Mouse (Mus musculus): ENCODE results near the gene Mief2. TPM values are rescaled to one million over a fixed set of nuclear protein-coding genes. Genes with fewer than 3 reads are reported as not detected.

Mief2 gene
- total and polyA plus RNA-seq, 3 experiments, result 13.4 to 14.6 TPM; not detected in 1

GRCm38 (mm10) chr11:60734206-60734605, 6.0 kb downstream of the Mief2 start:
- Histone ChIP-seq H3K4me1 (ENCODE audit: control insufficient read depth in 1 of 2, insufficient read depth in 2 of 2, low read length in 2 of 2) (peaks cover 0 to 2% of the 10 kb centered on the region in 2 experiments; a peak in 1 of 4 replicates), H3K27ac (ENCODE audit: control insufficient read depth, low read depth, low read length) (no peak overlapping the region), H3K79me2 (ENCODE audit: control insufficient read depth, insufficient read depth, low read length, poor library complexity) (no peaks in the 10 kb centered on the region), H3K9me3 (replicated peaks; ENCODE audit: insufficient read depth, low read length) (no peaks in the 10 kb centered on the region), H3K9ac (ENCODE audit: control insufficient read depth, low read depth, low read length, poor library complexity, severe bottlenecking) (no peak overlapping the region), H3K36me3 (ENCODE audit: control insufficient read depth in 1 of 2, insufficient read depth in 2 of 2, low read length in 2 of 2) (no peaks in the 10 kb centered on the region), H3K27me3 (ENCODE audit: control insufficient read depth in 1 of 2, insufficient read depth in 2 of 2, low read length in 2 of 2) (no peaks in the 10 kb centered on the region), H3K4me3 (ENCODE audit: control insufficient read depth in 1 of 2, insufficient read depth in 1 of 2, low read depth in 2 of 2, low read length in 2 of 2) (no peak overlapping the region)
- no peak for TF ChIP-seq SIN3A (IDR thresholded peaks at IDR 0.05; ENCODE audit: low read length)
- no peak for TF ChIP-seq ZKSCAN1 (IDR thresholded peaks at IDR 0.05; ENCODE audit: low read depth, low read length)
- no peak for TF ChIP-seq ETS1 (IDR thresholded peaks at IDR 0.05; ENCODE audit: low read depth, low read length)
- no peak for TF ChIP-seq KAT2A (conservative IDR thresholded peaks at IDR 0.05; ENCODE audit: low read depth, low read length)
- TF ChIP-seq CHD1 (IDR thresholded peaks at IDR 0.05; ENCODE audit: low read depth, low read length), result no peak
- TF ChIP-seq USF1 (IDR thresholded peaks at IDR 0.05; ENCODE audit: low read depth, low read length), result no peak
- TF ChIP-seq GABPA (IDR thresholded peaks at IDR 0.05; ENCODE audit: low read depth, low read length), result no peak
- TF ChIP-seq CHD2 (IDR thresholded peaks at IDR 0.05; ENCODE audit: low read length), result no peak
- no peak for TF ChIP-seq EP300 (IDR thresholded peaks at IDR 0.05; ENCODE audit: low read depth in 1 of 2, low read length in 2 of 2)
- TF ChIP-seq CTCF (IDR thresholded peaks at IDR 0.05 in 2 of 3, conservative IDR thresholded peaks at IDR 0.05 in 1 of 3; ENCODE audit: control insufficient read depth in 1 of 3, insufficient read depth in 1 of 3, low read depth in 2 of 3, low read length in 3 of 3, poor library complexity in 1 of 3, severe bottlenecking in 1 of 3), result no peak
- TF ChIP-seq BHLHE40 (IDR thresholded peaks at IDR 0.05; ENCODE audit: borderline replicate concordance, low read depth, low read length), result no peak
- no peak for TF ChIP-seq MAFK (IDR thresholded peaks at IDR 0.05; ENCODE audit: borderline replicate concordance, low read depth, low read length)
- no peak for TF ChIP-seq POLR2AphosphoS5 (IDR thresholded peaks at IDR 0.05; ENCODE audit: borderline replicate concordance, low read depth, low read length)
- TF ChIP-seq RCOR1 (IDR thresholded peaks at IDR 0.05; ENCODE audit: low read depth, low read length), result no peak
- TF ChIP-seq NELFE (IDR thresholded peaks at IDR 0.05; ENCODE audit: low read depth, low read length), result no peak
- DNase-seq (ENCODE audit: low read depth, low spot score), result peak; percentile 18

GRCm38 (mm10) chr11:60735191-60735590, 7.0 kb downstream of the Mief2 start:
- no peak overlapping the region for H3K27ac ChIP-seq (ENCODE audit: control insufficient read depth, low read depth, low read length)
- H3K4me3 ChIP-seq (ENCODE audit: control insufficient read depth in 1 of 2, insufficient read depth in 1 of 2, low read depth in 2 of 2, low read length in 2 of 2), result no peak overlapping the region
- TF ChIP-seq TCF12 (IDR thresholded peaks at IDR 0.05; ENCODE audit: low read depth, low read length), result no peak
- TF ChIP-seq CTCF (IDR thresholded peaks at IDR 0.05 in 2 of 3, conservative IDR thresholded peaks at IDR 0.05 in 1 of 3; ENCODE audit: control insufficient read depth in 1 of 3, insufficient read depth in 1 of 3, low read depth in 2 of 3, low read length in 3 of 3, poor library complexity in 1 of 3, severe bottlenecking in 1 of 3), result peak in 1 of 3 experiments; percentile 7; a peak in 1 of 6 replicates
- no peaks in the 10 kb centered on the region for H3K9me3 ChIP-seq (replicated peaks; ENCODE audit: insufficient read depth, low read length)
- H3K79me2 ChIP-seq (ENCODE audit: control insufficient read depth, insufficient read depth, low read length, poor library complexity), result no peaks in the 10 kb centered on the region
- no peak overlapping the region for H3K9ac ChIP-seq (ENCODE audit: control insufficient read depth, low read depth, low read length, poor library complexity, severe bottlenecking)
- no peaks in the 10 kb centered on the region for H3K27me3 ChIP-seq (ENCODE audit: control insufficient read depth in 1 of 2, insufficient read depth in 2 of 2, low read length in 2 of 2)
- no peaks in the 10 kb centered on the region for H3K36me3 ChIP-seq (ENCODE audit: control insufficient read depth in 1 of 2, insufficient read depth in 2 of 2, low read length in 2 of 2)
- no peaks in the 10 kb centered on the region for H3K4me1 ChIP-seq (ENCODE audit: control insufficient read depth in 1 of 2, insufficient read depth in 2 of 2, low read length in 2 of 2)
- no peak for DNase-seq (ENCODE audit: low read depth, low spot score)

Data from MEL (cell line).